Mouse (Mus musculus) hindbrain, embryonic 16.5 days (tissue): ENCODE data around the gene Oas1g. TPM values are rescaled to one million over a fixed set of nuclear protein-coding genes. Genes with fewer than 3 reads are reported as not detected.
"Not testable (repeated sequence)": the region's sequence is repeated elsewhere in the genome, so short reads cannot be mapped to it uniquely, and the experiment has no call there.

Source experiments
- ATAC-seq: fragments of 200-750 bp; cut with Nextera tagmentation; 2 replicates; pipeline ENCODE4 v1.8.0; 2017; ENCODE audit warnings: moderate TSS enrichment, moderate library complexity
- H3K27ac ChIP-seq: fragments of 300-500 bp; sonication (generic); 2 replicates; pipeline ENCODE4 v1.5.1; 2014; ENCODE audit warnings: low read depth, mild to moderate bottlenecking, control low read depth, low read length, moderate library complexity
- H3K27me3 ChIP-seq: fragments of 300-500 bp; sonication (generic); replicated peaks from 2 replicates; pipeline ENCODE4 v1.6.1; 2014; ENCODE audit warnings: low read length; ENCODE audit not compliant: control insufficient read depth, insufficient read depth
- H3K36me3 ChIP-seq: fragments of 300-500 bp; sonication (generic); 2 replicates; pipeline ENCODE4 v1.6.1; 2014; ENCODE audit warnings: mild to moderate bottlenecking, low read length, moderate library complexity, mixed read lengths; ENCODE audit not compliant: control insufficient read depth, insufficient read depth
- H3K4me1 ChIP-seq: fragments of 300-500 bp; sonication (generic); 2 replicates; pipeline ENCODE4 v1.6.1; 2014; ENCODE audit warnings: low read depth, low read length; ENCODE audit not compliant: control insufficient read depth, insufficient read depth
- H3K4me2 ChIP-seq: fragments of 300-500 bp; sonication (generic); 2 replicates; pipeline ENCODE4 v1.6.1; 2014; ENCODE audit warnings: mild to moderate bottlenecking, low read length, control low read depth, moderate library complexity
- H3K4me3 ChIP-seq: fragments of 300-500 bp; sonication (generic); 2 replicates; pipeline ENCODE4 v1.5.1; 2014; ENCODE audit warnings: mild to moderate bottlenecking, low read length, control low read depth, moderate library complexity
- H3K9ac ChIP-seq: fragments of 300-500 bp; sonication (generic); 2 replicates; pipeline ENCODE4 v1.6.1; 2014; ENCODE audit warnings: low read depth, mild to moderate bottlenecking, control low read depth, low read length, moderate library complexity
- H3K9me3 ChIP-seq: fragments of 300-500 bp; sonication (generic); 2 replicates; pipeline ENCODE4 v1.6.1; 2014; ENCODE audit warnings: mild to moderate bottlenecking, low read length, moderate library complexity; ENCODE audit not compliant: control insufficient read depth
- WGBS: fragments of 180-500 bp; shearing (Covaris S2); extraction: QIAGEN DNeasy Blood & Tissue Kit; methylation state at CpG from one replicate; pipeline ENCODE4 v1.1.7; 2014; 5-methylcytosine and 5-hydroxymethylcytosine counted together
- polyA plus RNA-seq: library from polyadenylated mRNA; unstranded; fragments of >200 nt; fragmentation: Nextera tagmentation; extraction: Ambion mirVana; gene quantifications from 2 replicates; pipeline ENCODE4 v1.2.1, GENCODE M21; 2015

The Oas1g gene
- polyA plus RNA-seq, 1 experiment from 2014 or later: 0.24 TPM

GRCm38 (mm10) chr5:120892243-120892660 lies 4.8 kb upstream of the Oas1g start:
- WGBS: 93% methylated on average over 2 of the region's 2 CpGs

GRCm38 (mm10) chr5:120891566-120892242 lies 4.3 kb upstream of the Oas1g start:
- not testable (repeated sequence) for H3K9ac ChIP-seq, H3K4me1 ChIP-seq, H3K9me3 ChIP-seq, H3K4me3 ChIP-seq, ATAC-seq, H3K27me3 ChIP-seq, H3K4me2 ChIP-seq, H3K36me3 ChIP-seq, H3K27ac ChIP-seq
- WGBS: 83% methylated on average over 2 of the region's 2 CpGs

More at GRCm38 (mm10) chr5:120892243-120892660, 4.8 kb upstream of the Oas1g start:
- Histone ChIP-seq H3K27ac (no peak overlapping the region), H3K4me3 (no peak overlapping the region), H3K36me3 (no peaks in the 10 kb centered on the region), H3K27me3 (no peaks in the 10 kb centered on the region), H3K9ac (no peak overlapping the region), H3K4me1 (no peaks in the 10 kb centered on the region), H3K9me3 (no peaks in the 10 kb centered on the region), H3K4me2 (no peak overlapping the region)
- no peak for ATAC-seq

GRCm38 (mm10) chr5:120890991-120891390 lies 3.6 kb upstream of the Oas1g start:
- H3K4me2 ChIP-seq: no peak overlapping the region
- H3K36me3 ChIP-seq: no peaks in the 10 kb centered on the region
- H3K9me3 ChIP-seq: no peaks in the 10 kb centered on the region
- H3K27ac ChIP-seq: no peak overlapping the region
- no peaks in the 10 kb centered on the region for H3K27me3 ChIP-seq
- no peak overlapping the region for H3K9ac ChIP-seq
- WGBS: 65% methylated on average over 3 of the region's 3 CpGs
- no peak for ATAC-seq
- no peaks in the 10 kb centered on the region for H3K4me1 ChIP-seq
- no peak overlapping the region for H3K4me3 ChIP-seq

GRCm38 (mm10) chr5:120890026-120890425 lies 2.6 kb upstream of the Oas1g start:
- Histone ChIP-seq H3K4me3 (no peak overlapping the region), H3K4me1 (no peaks in the 10 kb centered on the region), H3K27ac (no peak overlapping the region), H3K36me3 (no peaks in the 10 kb centered on the region), H3K27me3 (no peaks in the 10 kb centered on the region), H3K9me3 (no peaks in the 10 kb centered on the region), H3K9ac (no peak overlapping the region), H3K4me2 (no peak overlapping the region)
- WGBS: 87% methylated on average over 2 of the region's 2 CpGs
- no peak for ATAC-seq

- H3K9me3 ChIP-seq, H3K4me3 ChIP-seq, H3K4me2 ChIP-seq, H3K4me1 ChIP-seq, H3K9ac ChIP-seq, ATAC-seq, H3K27me3 ChIP-seq, H3K27ac ChIP-seq, H3K36me3 ChIP-seq: not testable (repeated sequence)
- WGBS: 33% methylated on average over 4 of the region's 4 CpGs
Observed at GRCm38 (mm10) chr5:120888294-120888815, 942 bp upstream of the Oas1g start.

- H3K4me2 ChIP-seq: no peak overlapping the region
- no peak for ATAC-seq
- no peaks in the 10 kb centered on the region for H3K4me1 ChIP-seq
- no peaks in the 10 kb centered on the region for H3K9me3 ChIP-seq
- H3K36me3 ChIP-seq: no peaks in the 10 kb centered on the region
- no peak overlapping the region for H3K27ac ChIP-seq
- no peak overlapping the region for H3K4me3 ChIP-seq
- 55% methylated on average over 6 of the region's 6 CpGs for WGBS
- H3K27me3 ChIP-seq: no peaks in the 10 kb centered on the region
- H3K9ac ChIP-seq: no peak overlapping the region
Observed at GRCm38 (mm10) chr5:120887831-120888230, 418 bp upstream of the Oas1g start.

GRCm38 (mm10) chr5:120881681-120882080 lies 5.7 kb downstream of the Oas1g start:
- not testable (repeated sequence) for ATAC-seq, H3K36me3 ChIP-seq, H3K27ac ChIP-seq, H3K4me3 ChIP-seq, H3K4me2 ChIP-seq, H3K27me3 ChIP-seq, H3K4me1 ChIP-seq, H3K9ac ChIP-seq, H3K9me3 ChIP-seq
- 95% methylated on average over 6 of the region's 6 CpGs for WGBS

GRCm38 (mm10) chr5:120878803-120879202 lies 8.6 kb downstream of the Oas1g start:
- H3K9me3 ChIP-seq, H3K9ac ChIP-seq, H3K27ac ChIP-seq, H3K4me2 ChIP-seq, H3K4me1 ChIP-seq, H3K27me3 ChIP-seq, H3K4me3 ChIP-seq, H3K36me3 ChIP-seq, ATAC-seq: not testable (repeated sequence)
- WGBS: 77% methylated on average over 2 of the region's 2 CpGs

GRCm38 (mm10) chr5:120877407-120877806 lies 10.0 kb downstream of the Oas1g start:
- ATAC-seq, H3K36me3 ChIP-seq, H3K4me3 ChIP-seq, H3K27me3 ChIP-seq, H3K9ac ChIP-seq, H3K4me1 ChIP-seq, H3K27ac ChIP-seq, H3K4me2 ChIP-seq, H3K9me3 ChIP-seq: not testable (repeated sequence)
- 87% methylated on average over 2 of the region's 2 CpGs for WGBS
